In genomic region chr8:88668400-88669086, GRCm38 (mm10) we compare ENCODE assay signal across 8 mouse cellular contexts. TPM values are rescaled to one million over a fixed set of nuclear protein-coding genes. Genes with fewer than 3 reads are reported as not detected.
A peak's percentile ranks its signal among the peaks of the same experiment; 100 is the strongest.
DNase-seq lines count a peak whose midpoint lies in the region; ATAC-seq lines count a peak whose summit lies in the region.

No protein-coding gene starts in this region.

- no peaks in the 10 kb centered on the region for H3K9me3 ChIP-seq in hindbrain, embryonic 15.5 days
- no peaks in the 10 kb centered on the region for H3K9me3 ChIP-seq in midbrain, embryonic 12.5 days
- H3K9me3 ChIP-seq in stomach, embryonic 14.5 days (ENCODE audit: control insufficient read depth, low read depth, low read length), result no peaks in the 10 kb centered on the region

- ATAC-seq in hindbrain, embryonic 15.5 days (ENCODE audit: low FRiP score, low read depth), result peak; percentile 77
- no peak for ATAC-seq in midbrain, embryonic 12.5 days (ENCODE audit: low FRiP score, low read depth)
- 0 out of 2 replicates have a peak, but pooled peaks have one; percentile 47 for ATAC-seq in stomach, embryonic 14.5 days (ENCODE audit: insufficient number of reproducible peaks, insufficient read depth, low FRiP score, low read depth)

- H3K4me1 ChIP-seq in hindbrain, embryonic 15.5 days (replicated peaks), result peaks cover 26% of the 10 kb centered on the region
- H3K4me1 ChIP-seq in midbrain, embryonic 12.5 days, result peaks cover 18% of the 10 kb centered on the region
- 0 out of 2 replicates have a peak, but pooled peaks cover 3% of the 10 kb centered on the region for H3K4me1 ChIP-seq in stomach, embryonic 14.5 days (ENCODE audit: control insufficient read depth, insufficient read depth, low read length)

- H3K27ac ChIP-seq in hindbrain, embryonic 15.5 days (replicated peaks), result peak overlapping the region; percentile 66
- peak overlapping the region; percentile 65 for H3K27ac ChIP-seq in midbrain, embryonic 12.5 days (replicated peaks)
- no peak overlapping the region for H3K27ac ChIP-seq in stomach, embryonic 14.5 days (ENCODE audit: low read length)

- no peaks in the 10 kb centered on the region for H3K27me3 ChIP-seq in hindbrain, embryonic 15.5 days
- H3K27me3 ChIP-seq in midbrain, embryonic 12.5 days, result no peaks in the 10 kb centered on the region
- H3K27me3 ChIP-seq in stomach, embryonic 14.5 days (ENCODE audit: control insufficient read depth, insufficient read depth, low read length), result no peaks in the 10 kb centered on the region

- peak; percentile 29 to 45 for DNase-seq in adrenal gland, adult (ENCODE audit: inconsistent age in 2 of 2, low spot score in 1 of 2)
- no peak for DNase-seq in adrenal gland, postnatal 4 days (ENCODE audit: low spot score in 2 of 2)
- peak; percentile 45 to 46 for DNase-seq in lung, adult 18-20 months
- DNase-seq in lung, postnatal 14 days, result no peak
- no peak for DNase-seq in urinary bladder, postnatal 25 days (ENCODE audit: low spot score)

- no peak overlapping the region for H3K4me3 ChIP-seq in hindbrain, embryonic 15.5 days
- no peak overlapping the region for H3K4me3 ChIP-seq in midbrain, embryonic 12.5 days
- no peak overlapping the region for H3K4me3 ChIP-seq in stomach, embryonic 14.5 days (ENCODE audit: low read depth, low read length)

- 45% methylated on average over 14 of the region's 14 CpGs for WGBS in hindbrain, embryonic 15.5 days
- 50% methylated on average over 14 of the region's 14 CpGs for WGBS in midbrain, embryonic 12.5 days
- WGBS in stomach, embryonic 14.5 days, result 57% methylated on average over 14 of the region's 14 CpGs

- no peaks in the 10 kb centered on the region for H3K36me3 ChIP-seq in hindbrain, embryonic 15.5 days
- H3K36me3 ChIP-seq in midbrain, embryonic 12.5 days, result no peaks in the 10 kb centered on the region
- no peaks in the 10 kb centered on the region for H3K36me3 ChIP-seq in stomach, embryonic 14.5 days (ENCODE audit: control insufficient read depth, insufficient read depth, low read length)

- no peak overlapping the region for H3K4me2 ChIP-seq in hindbrain, embryonic 15.5 days
- H3K4me2 ChIP-seq in midbrain, embryonic 12.5 days (replicated peaks), result peak overlapping the region; percentile 12; the same call in 1 of the 2 replicates
- H3K4me2 ChIP-seq in stomach, embryonic 14.5 days (replicated peaks; ENCODE audit: low read depth, low read length), result no peak overlapping the region

- H3K9ac ChIP-seq in hindbrain, embryonic 15.5 days, result no peak overlapping the region
- no peak overlapping the region for H3K9ac ChIP-seq in midbrain, embryonic 12.5 days (replicated peaks)
- H3K9ac ChIP-seq in stomach, embryonic 14.5 days (replicated peaks; ENCODE audit: low read depth, low read length), result no peak overlapping the region

RNA-seq across cellular contexts. Expression of gene Nod2, which starts 21.4 kb away (rescaled TPM):
- 1 to 10 TPM; 1.1 to 1.8 TPM for total RNA-seq in adrenal gland, postnatal 4 days (2021)
- polyA plus RNA-seq in hindbrain, embryonic 15.5 days (2015; fragmentation: Nextera tagmentation; extraction: Ambion mirVana), result 0.10 TPM in 1 of 2 replicates, not detected in the other
- 0.10 and 0.22 TPM in 2 replicates for polyA plus RNA-seq in midbrain, embryonic 12.5 days (2016; fragmentation: Nextera tagmentation; extraction: Ambion mirVana)
- polyA plus RNA-seq in stomach, embryonic 14.5 days (2014; fragmentation: Nextera tagmentation; extraction: Ambion mirVana), result 0.13 and 0.25 TPM in 2 replicates

RNA-seq across cellular contexts. Expression of gene Cyld, which starts 28.3 kb away (rescaled TPM):
- total RNA-seq in adrenal gland, postnatal 4 days (2021), result 10 to 100 TPM; 39.1 to 44.7 TPM
- 12.3 and 16.7 TPM in 2 replicates for polyA plus RNA-seq in hindbrain, embryonic 15.5 days (2015; fragmentation: Nextera tagmentation; extraction: Ambion mirVana)
- 16.8 and 17.0 TPM in 2 replicates for polyA plus RNA-seq in midbrain, embryonic 12.5 days (2016; fragmentation: Nextera tagmentation; extraction: Ambion mirVana)
- 16.7 and 18.1 TPM in 2 replicates for polyA plus RNA-seq in stomach, embryonic 14.5 days (2014; fragmentation: Nextera tagmentation; extraction: Ambion mirVana)

RNA-seq across cellular contexts. Expression of gene Snx20, which starts 32.6 kb away (rescaled TPM):
- 1 to 10 TPM; 1.7 to 3.0 TPM for total RNA-seq in adrenal gland, postnatal 4 days (2021)
- 1.6 TPM in 2 replicates for polyA plus RNA-seq in hindbrain, embryonic 15.5 days (2015; fragmentation: Nextera tagmentation; extraction: Ambion mirVana)
- 0.88 and 1.3 TPM in 2 replicates for polyA plus RNA-seq in midbrain, embryonic 12.5 days (2016; fragmentation: Nextera tagmentation; extraction: Ambion mirVana)
- polyA plus RNA-seq in stomach, embryonic 14.5 days (2014; fragmentation: Nextera tagmentation; extraction: Ambion mirVana), result 1.2 and 2.4 TPM in 2 replicates

Comparison
In these comparisons a context has a peak if more than half of its experiments do, and no peak if none do; other contexts are left out.
1. DNase-seq: peak in adrenal gland, adult (2 of 2) and lung, adult 18-20 months (2 of 2); none in adrenal gland, postnatal 4 days (0 of 2), lung, postnatal 14 days (single experiment) and urinary bladder, postnatal 25 days (single experiment).